In the genomic region with DNA sequence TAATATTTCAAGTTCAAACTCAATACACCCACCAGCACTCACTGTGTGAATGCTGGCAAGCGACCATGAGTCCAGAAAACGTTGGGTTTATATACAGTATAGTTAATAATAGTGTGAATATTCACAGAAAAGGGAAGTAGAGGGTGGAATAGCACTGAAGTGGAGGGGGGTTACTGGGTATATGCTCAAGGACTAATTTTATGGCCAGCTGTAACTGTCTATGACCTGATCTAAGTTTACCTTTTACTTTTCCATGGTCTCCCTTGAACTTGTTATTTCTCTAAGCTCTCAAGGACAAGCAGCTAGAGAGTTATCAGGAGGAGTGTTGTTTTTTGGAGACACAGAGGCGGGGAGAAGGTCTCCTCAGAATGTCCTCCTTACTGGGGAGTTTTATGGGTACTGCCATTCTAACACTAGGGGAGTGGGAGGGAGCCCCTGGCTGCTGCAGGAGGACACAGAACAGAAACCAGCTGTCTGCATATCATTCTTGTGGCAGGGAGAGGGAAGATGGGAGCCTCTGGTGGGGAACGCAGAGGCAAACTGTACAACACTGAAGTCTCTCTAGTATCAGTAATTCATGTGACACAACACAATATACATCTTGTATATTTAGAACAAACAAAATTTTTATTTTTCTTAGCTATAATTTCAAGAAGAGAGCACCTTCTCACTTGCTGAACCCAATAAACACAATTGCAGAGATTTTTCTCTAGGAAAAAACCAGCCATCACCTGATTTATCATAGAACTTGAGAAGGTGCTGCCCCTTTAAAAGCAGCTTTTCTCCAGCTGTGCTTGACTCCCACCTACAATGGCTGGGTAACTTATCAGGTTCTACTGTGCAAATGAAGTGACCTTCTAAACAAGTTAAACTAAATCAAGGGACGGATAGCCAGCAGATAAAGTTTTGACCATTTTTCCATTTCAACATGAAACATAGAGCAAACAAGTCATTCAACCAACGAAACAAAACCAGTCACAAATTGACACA, we compare ENCODE assay signal across 33 mouse cellular contexts.
"Had no signal": no experiment of that assay in that cellular context is flagged by ENCODE, and none has a peak within 500 bp of the region (broad histone marks: within the 10 kb centered on the region; RNA-seq: fewer than 3 reads in every experiment).

No protein-coding gene starts in this region.

- ATAC-seq: liver, embryonic 12.5 days; liver, postnatal 0 days; lung, postnatal 0 days; midbrain, embryonic 13.5 days; midbrain, embryonic 15.5 days; midbrain, embryonic 16.5 days had no signal

- H3K9ac ChIP-seq: limb, embryonic 12.5 days; limb, embryonic 13.5 days; limb, embryonic 15.5 days; liver, embryonic 12.5 days; liver, embryonic 13.5 days; liver, embryonic 14.5 days; liver, embryonic 15.5 days; liver, postnatal 0 days; lung, embryonic 14.5 days; lung, embryonic 15.5 days; midbrain, embryonic 12.5 days; midbrain, embryonic 13.5 days; midbrain, embryonic 15.5 days; neural tube, embryonic 12.5 days; neural tube, embryonic 13.5 days had no signal

- H3K4me2 ChIP-seq: limb, embryonic 12.5 days; limb, embryonic 13.5 days; limb, embryonic 15.5 days; liver, embryonic 11.5 days; liver, embryonic 12.5 days; liver, embryonic 13.5 days; liver, embryonic 15.5 days; lung, embryonic 14.5 days; lung, embryonic 15.5 days; midbrain, embryonic 11.5 days; midbrain, embryonic 12.5 days; midbrain, embryonic 13.5 days; midbrain, embryonic 15.5 days; neural tube, embryonic 12.5 days; neural tube, embryonic 13.5 days had no signal

- H3K27me3 ChIP-seq: limb, embryonic 12.5 days; limb, embryonic 13.5 days; limb, embryonic 15.5 days; liver, embryonic 12.5 days; liver, embryonic 13.5 days; liver, embryonic 15.5 days; lung, embryonic 15.5 days; megakaryocyte, embryonic 14.5 days; midbrain, embryonic 12.5 days; midbrain, embryonic 13.5 days; midbrain, embryonic 15.5 days; neural tube, embryonic 12.5 days; neural tube, embryonic 13.5 days had no signal

- H3K4me1 ChIP-seq: limb, embryonic 10.5 days; limb, embryonic 12.5 days; limb, embryonic 13.5 days; limb, embryonic 15.5 days; liver, embryonic 12.5 days; liver, embryonic 13.5 days; liver, embryonic 15.5 days; lung, embryonic 15.5 days; megakaryocyte, embryonic 14.5 days; midbrain, embryonic 10.5 days; midbrain, embryonic 12.5 days; midbrain, embryonic 13.5 days; midbrain, embryonic 15.5 days; neural tube, embryonic 12.5 days; neural tube, embryonic 13.5 days had no signal

- H3K9me3 ChIP-seq: limb, embryonic 10.5 days; limb, embryonic 15.5 days; liver, embryonic 12.5 days; liver, embryonic 13.5 days; liver, embryonic 15.5 days; lung, embryonic 15.5 days; megakaryocyte, embryonic 14.5 days; midbrain, embryonic 10.5 days; midbrain, embryonic 12.5 days; midbrain, embryonic 15.5 days; neural tube, embryonic 12.5 days; neural tube, embryonic 13.5 days had no signal

- H3K27ac ChIP-seq: limb, embryonic 10.5 days; limb, embryonic 12.5 days; limb, embryonic 13.5 days; limb, embryonic 15.5 days; liver, embryonic 12.5 days; liver, embryonic 13.5 days; liver, embryonic 14.5 days; liver, embryonic 15.5 days; lung, embryonic 15.5 days; macrophage; midbrain, embryonic 10.5 days; midbrain, embryonic 12.5 days; midbrain, embryonic 13.5 days; midbrain, embryonic 15.5 days; neural tube, embryonic 12.5 days; neural tube, embryonic 13.5 days had no signal

- H3K36me3 ChIP-seq: limb, embryonic 10.5 days; limb, embryonic 12.5 days; limb, embryonic 13.5 days; limb, embryonic 15.5 days; liver, embryonic 12.5 days; liver, embryonic 13.5 days; liver, embryonic 15.5 days; lung, embryonic 15.5 days; midbrain, embryonic 10.5 days; midbrain, embryonic 12.5 days; midbrain, embryonic 13.5 days; midbrain, embryonic 15.5 days; neural tube, embryonic 12.5 days; neural tube, embryonic 13.5 days had no signal

- DNase-seq: left cerebral cortex, postnatal 4 days; liver; liver, embryonic 13.5 days; liver, postnatal 0 days; lung, adult 18-20 months; lung, adult 2 months; lung, embryonic 14.5 days; lung, postnatal 10 days; lung, postnatal 14 days; lung, postnatal 36 days; lung, postnatal 4 days; midbrain, embryonic 14.5 days had no signal

- H3K4me3 ChIP-seq: limb, embryonic 10.5 days; limb, embryonic 12.5 days; limb, embryonic 13.5 days; limb, embryonic 15.5 days; liver, embryonic 12.5 days; liver, embryonic 13.5 days; liver, embryonic 15.5 days; lung, embryonic 15.5 days; megakaryocyte, embryonic 14.5 days; midbrain, embryonic 10.5 days; midbrain, embryonic 12.5 days; midbrain, embryonic 13.5 days; midbrain, embryonic 15.5 days; myocyte; neural tube, embryonic 12.5 days; neural tube, embryonic 13.5 days had no signal
